Mouse (Mus musculus) heart, adult 2 months (tissue): ENCODE measurements around the gene Ptpru. TPM values are rescaled to one million over a fixed set of nuclear protein-coding genes. Genes with fewer than 3 reads are reported as not detected.
A peak's percentile ranks its signal among the peaks of the same experiment; 100 is the strongest.

Experiments used
- DNase-seq, 2 experiments: peaks; one replicate each; pipeline ENCODE4 v3.0.0; 2021
- H3K27ac ChIP-seq: fragments of 200-600 bp; 2 replicates; pipeline ENCODE4 v1.8.1; 2022
- H3K27me3 ChIP-seq: fragments of 200-500 bp; 2 replicates; pipeline ENCODE4 v1.6.1; 2012; ENCODE audit warnings: mild to moderate bottlenecking, low read length, inconsistent platforms, mixed read lengths; ENCODE audit not compliant: control insufficient read depth, insufficient read depth
- H3K36me3 ChIP-seq: fragments of 200-500 bp; 2 replicates; pipeline ENCODE4 v1.6.1; 2012; ENCODE audit warnings: low read length, inconsistent platforms; ENCODE audit not compliant: control insufficient read depth, insufficient read depth
- H3K4me1 ChIP-seq: fragments of 200-500 bp; 2 replicates; pipeline ENCODE4 v1.6.1; 2011; ENCODE audit warnings: low read length; ENCODE audit not compliant: control insufficient read depth, insufficient read depth
- H3K4me3 ChIP-seq: fragments of 200-600 bp; 2 replicates; pipeline ENCODE4 v1.8.1; 2022
- H3K79me2 ChIP-seq: fragments of 200-500 bp; replicated peaks from 2 replicates; pipeline ENCODE4 v1.6.1; 2012; ENCODE audit warnings: mild to moderate bottlenecking, inconsistent platforms, low read length, moderate library complexity, mixed read lengths; ENCODE audit not compliant: control insufficient read depth, insufficient read depth
- H3K9ac ChIP-seq: fragments of 200-500 bp; 2 replicates; pipeline ENCODE4 v1.6.1; 2012; ENCODE audit warnings: low read depth, mild to moderate bottlenecking, control low read depth, inconsistent platforms, low read length, mixed read lengths
- CTCF ChIP-seq: fragments of 200-600 bp; IDR thresholded peaks from 2 replicates; pipeline ENCODE4 v1.8.1; 2022; ENCODE audit warnings: antibody characterized with exemption, mild to moderate bottlenecking, moderate library complexity
- EP300 ChIP-seq: fragments of 200-500 bp; IDR thresholded peaks from 2 replicates; pipeline ENCODE4 v1.6.1; 2011; ENCODE audit warnings: low read depth, low read length, control low read depth; ENCODE audit not compliant: insufficient read depth
- POLR2A ChIP-seq: fragments of 200-500 bp; IDR thresholded peaks from 2 replicates; pipeline ENCODE4 v1.6.1; 2011; ENCODE audit warnings: mild to moderate bottlenecking, low read depth, low read length, control low read depth; ENCODE audit not compliant: insufficient read depth
- WGBS: fragments of 180-500 bp; shearing (Covaris S2); methylation state at CpG from one replicate; pipeline ENCODE4 v1.1.7; 2018; 5-methylcytosine and 5-hydroxymethylcytosine counted together
- intact Hi-C: fragments of 180-260 bp; cut with DNase I; formaldehyde crosslinking; loops from one replicate; pipeline ENCODE4 v1.15.1; 2025
- polyA plus RNA-seq: library from polyadenylated mRNA; depleted of rRNA; stranded (reverse); fragments of >200 nt; gene quantifications from 2 replicates; pipeline ENCODE4 v1.2.3, GENCODE M21; 2012
- total RNA-seq, 2 experiments: library from RNA; stranded (reverse); gene quantifications; 2 replicates each; pipeline ENCODE4 v1.2.3; 2021

Gene Ptpru
- total and polyA plus RNA-seq, 3 experiments, result 4.2 to 5.7 (median 4.3) TPM

GRCm38 (mm10) chr4:131875242-131875641, 37.2 kb upstream of the Ptpru start:
- TF ChIP-seq EP300 (no peak), POLR2A (no peak), CTCF (no peak)
- intact Hi-C loops, result loop anchor here (2.0 kb wide), 1 partner anchor 40 kb away; no protein-coding TSS in a partner anchor
- DNase-seq, result no peak
- Histone ChIP-seq H3K79me2 (peaks cover 6% of the 10 kb centered on the region), H3K9ac (0 out of 2 replicates have a peak overlapping the region, but pooled peaks have one; percentile 28), H3K4me1 (peaks cover 29% of the 10 kb centered on the region), H3K27me3 (no peaks in the 10 kb centered on the region), H3K4me3 (no peak overlapping the region), H3K27ac (no peak overlapping the region), H3K36me3 (peaks cover 33% of the 10 kb centered on the region)
- 35% methylated on average over 3 of the region's 3 CpGs for WGBS

- TF ChIP-seq POLR2A, result no peak
- no peak for TF ChIP-seq CTCF
- TF ChIP-seq EP300, result no peak
- WGBS, result 2% methylated on average over 11 of the region's 11 CpGs
- no peak for DNase-seq
- Histone ChIP-seq H3K9ac (peak overlapping the region; percentile 99), H3K36me3 (peaks cover 27% of the 10 kb centered on the region), H3K79me2 (peaks cover 6% of the 10 kb centered on the region), H3K4me1 (peaks cover 25% of the 10 kb centered on the region), H3K27ac (peak overlapping the region; percentile 100), H3K27me3 (no peaks in the 10 kb centered on the region), H3K4me3 (peak overlapping the region; percentile 98)
- intact Hi-C loops, result loop anchor here (2.0 kb wide), 1 partner anchor 40 kb away; no protein-coding TSS in a partner anchor
Observed at GRCm38 (mm10) chr4:131874567-131874966, 36.5 kb upstream of the Ptpru start.

- intact Hi-C loops, result loop anchor here (2.0 kb wide), 1 partner anchor 41 kb away; no protein-coding TSS in a partner anchor
- peak overlapping the region; percentile 98 for H3K4me3 ChIP-seq
- H3K4me1 ChIP-seq, result peaks cover 21% of the 10 kb centered on the region
- peaks cover 24% of the 10 kb centered on the region for H3K36me3 ChIP-seq
- under 1% methylated on average over 20 of the region's 20 CpGs for WGBS
- H3K79me2 ChIP-seq, result peaks cover 3% of the 10 kb centered on the region
- peak overlapping the region; percentile 100 for H3K27ac ChIP-seq
- no peaks in the 10 kb centered on the region for H3K27me3 ChIP-seq
- TF ChIP-seq POLR2A (no peak), CTCF (no peak), EP300 (no peak)
- peak overlapping the region; percentile 99 for H3K9ac ChIP-seq
- no peak for DNase-seq
Observed at GRCm38 (mm10) chr4:131874169-131874536, 36.1 kb upstream of the Ptpru start.

GRCm38 (mm10) chr4:131873293-131874168, 35.4 kb upstream of the Ptpru start, which contains the start of gene Srsf4:
Srsf4 (plus strand) TSS chr4:131873617.
- Histone ChIP-seq H3K4me1 (peaks cover 20% of the 10 kb centered on the region), H3K9ac (peak within 1 kb of the TSS; percentile 99), H3K27me3 (no peaks in the 10 kb centered on the region), H3K27ac (peak within 1 kb of the TSS; percentile 100), H3K36me3 (peaks cover 24% of the 10 kb centered on the region), H3K4me3 (peak within 1 kb of the TSS; percentile 98), H3K79me2 (peaks cover 3% of the 10 kb centered on the region)
- TF ChIP-seq CTCF, result no peak
- peak; percentile 99 for TF ChIP-seq POLR2A
- peak; percentile 65; the same call in 1 of the 2 replicates for TF ChIP-seq EP300
- intact Hi-C loops, result loop anchor here (2.0 kb wide), 1 partner anchor 41 kb away; no protein-coding TSS in a partner anchor
- DNase-seq, result peak; percentile 93 to 97
- under 1% methylated on average over 113 of the region's 116 CpGs for WGBS

GRCm38 (mm10) chr4:131872672-131873292, 34.7 kb upstream of the Ptpru start:
- DNase-seq, result no peak
- WGBS, result 8% methylated on average over 11 of the region's 11 CpGs
- intact Hi-C loops, result no loop called here

More at GRCm38 (mm10) chr4:131872672-131873292, 34.7 kb upstream of the Ptpru start:
- no peak for TF ChIP-seq POLR2A
- no peak for TF ChIP-seq EP300
- TF ChIP-seq CTCF, result no peak
- Histone ChIP-seq H3K4me3 (peak overlapping the region; percentile 85), H3K27me3 (no peaks in the 10 kb centered on the region), H3K9ac (peak overlapping the region; percentile 63; the same call in 1 of the 2 replicates), H3K27ac (peak overlapping the region; percentile 93), H3K4me1 (peaks cover 16% of the 10 kb centered on the region), H3K36me3 (peaks cover 21% of the 10 kb centered on the region), H3K79me2 (peaks cover 3% of the 10 kb centered on the region)
